Comparison of ENCODE assay signal across 25 mouse cellular contexts in the genomic region with DNA sequence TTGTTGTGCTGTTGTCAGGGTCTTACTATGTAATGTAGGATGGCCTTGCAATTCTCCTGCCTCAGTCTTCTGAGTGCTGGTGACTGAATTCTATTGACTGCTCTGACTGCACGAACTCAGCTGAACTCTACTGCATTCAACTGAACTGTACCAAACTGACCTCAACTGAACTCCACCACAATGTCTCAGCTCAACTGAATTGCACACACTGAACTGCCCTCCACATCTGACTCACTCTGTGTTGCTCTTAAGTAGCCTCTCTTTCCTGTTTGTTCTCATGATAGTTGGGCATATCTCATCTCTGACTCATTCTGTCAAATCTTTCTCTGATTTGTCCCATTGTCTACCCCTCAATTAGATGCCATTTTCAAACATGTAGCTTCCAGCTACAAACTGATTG.
A peak's percentile ranks its signal among the peaks of the same experiment; 100 is the strongest.
DNase-seq lines count a peak whose midpoint lies in the region; ATAC-seq and TF ChIP-seq lines count a peak whose summit lies in the region.
"Had no signal": no experiment of that assay in that cellular context is flagged by ENCODE, and none has a peak within 500 bp of the region (broad histone marks: within the 10 kb centered on the region; RNA-seq: fewer than 3 reads in every experiment).

No protein-coding gene starts in this region.

- no peak overlapping the region for H3K4me2 ChIP-seq in intestine, postnatal 0 days (replicated peaks; ENCODE audit: low read depth)
- no peak overlapping the region for H3K4me2 ChIP-seq in intestine, embryonic 16.5 days (ENCODE audit: low read depth, low read length)
- H3K4me2 ChIP-seq: forebrain, embryonic 13.5 days; heart, embryonic 11.5 days; hindbrain, embryonic 13.5 days; intestine, embryonic 15.5 days had no signal

- H3K4me1 ChIP-seq in intestine, postnatal 0 days (replicated peaks; ENCODE audit: control insufficient read depth, insufficient read depth, low read length), result no peaks in the 10 kb centered on the region
- no peaks in the 10 kb centered on the region for H3K4me1 ChIP-seq in intestine, embryonic 16.5 days (ENCODE audit: control insufficient read depth, insufficient read depth, low read length)
- peaks cover 23% of the 10 kb centered on the region for H3K4me1 ChIP-seq in limb, embryonic 10.5 days
- H3K4me1 ChIP-seq: forebrain, embryonic 10.5 days; hindbrain, embryonic 10.5 days; intestine, embryonic 15.5 days had no signal

- H3K36me3 ChIP-seq in intestine, postnatal 0 days (ENCODE audit: control insufficient read depth, insufficient read depth), result no peaks in the 10 kb centered on the region
- no peaks in the 10 kb centered on the region for H3K36me3 ChIP-seq in intestine, embryonic 16.5 days (ENCODE audit: control insufficient read depth, insufficient read depth, low read length)
- 0 out of 2 replicates have a peak, but pooled peaks cover 2% of the 10 kb centered on the region for H3K36me3 ChIP-seq in limb, embryonic 10.5 days
- H3K36me3 ChIP-seq: forebrain, embryonic 10.5 days; hindbrain, embryonic 10.5 days; hindbrain, embryonic 13.5 days; intestine, embryonic 15.5 days had no signal

- H3K4me3 ChIP-seq in intestine, postnatal 0 days (ENCODE audit: low read depth, low read length), result no peak overlapping the region
- H3K4me3 ChIP-seq in intestine, embryonic 16.5 days (ENCODE audit: low read length), result no peak overlapping the region
- H3K4me3 ChIP-seq in limb, embryonic 10.5 days, result no peak overlapping the region
- H3K4me3 ChIP-seq: forebrain, embryonic 10.5 days; forebrain, embryonic 13.5 days; hindbrain, embryonic 10.5 days; hindbrain, embryonic 13.5 days; intestine, embryonic 15.5 days had no signal

- intact Hi-C loops in heart, postnatal 14 days (cut with DNase I), result no loop called here

- DNase-seq in Muller cell, postnatal 12 days (ENCODE audit: inconsistent ontology term), result peak; percentile 67
- no peak for DNase-seq in limb, embryonic 10.5 days (ENCODE audit: low spot score)
- DNase-seq in heart, postnatal 14 days, result no peak
- no peak for DNase-seq in layer of hippocampus, postnatal 10 days (ENCODE audit: low spot score in 2 of 2)
- no peak for DNase-seq in cerebellum, adult 11-12 months
- DNase-seq: adrenal gland, adult 2 months; adrenal gland, postnatal 14 days; cerebellum, adult 18-20 months; cerebellum, adult 9-10 months; cerebellum, postnatal 14 days; gastrocnemius, postnatal 10 days; gastrocnemius, postnatal 36 days; heart, postnatal 36 days had no signal

- no peak overlapping the region for H3K27ac ChIP-seq in intestine, postnatal 0 days (ENCODE audit: low read depth, low read length)
- no peak overlapping the region for H3K27ac ChIP-seq in intestine, embryonic 16.5 days (ENCODE audit: low read length)
- H3K27ac ChIP-seq in limb, embryonic 10.5 days, result peak overlapping the region; percentile 56
- H3K27ac ChIP-seq: forebrain, embryonic 10.5 days; forebrain, embryonic 13.5 days; hindbrain, embryonic 10.5 days; hindbrain, embryonic 13.5 days; intestine, embryonic 15.5 days had no signal

- WGBS in intestine, postnatal 0 days, result 81% methylated on average over 1 of the region's 1 CpGs
- 77% methylated on average over 1 of the region's 1 CpGs for WGBS in intestine, embryonic 16.5 days
- WGBS in limb, embryonic 10.5 days, result 91% methylated on average over 1 of the region's 1 CpGs

- ATAC-seq in intestine, postnatal 0 days, result peak; percentile 54; the same call in 1 of the 2 replicates
- no peak for ATAC-seq in intestine, embryonic 16.5 days
- ATAC-seq: CD4-positive, CD25-positive, alpha-beta regulatory T cell, adult 4 months; forebrain, embryonic 13.5 days; forebrain, embryonic 16.5 days; hindbrain, embryonic 16.5 days; intestine, embryonic 15.5 days; Patski had no signal

- no peaks in the 10 kb centered on the region for H3K27me3 ChIP-seq in intestine, postnatal 0 days (replicated peaks; ENCODE audit: control insufficient read depth, insufficient read depth, low read length)
- H3K27me3 ChIP-seq in intestine, embryonic 16.5 days (replicated peaks; ENCODE audit: control insufficient read depth, insufficient read depth, low read length), result no peaks in the 10 kb centered on the region
- no peaks in the 10 kb centered on the region for H3K27me3 ChIP-seq in limb, embryonic 10.5 days (ENCODE audit: low read depth, poor library complexity, severe bottlenecking)
- H3K27me3 ChIP-seq: forebrain, embryonic 13.5 days; hindbrain, embryonic 13.5 days; intestine, embryonic 15.5 days; Patski had no signal

- no peaks in the 10 kb centered on the region for H3K9me3 ChIP-seq in intestine, postnatal 0 days (ENCODE audit: control insufficient read depth)
- no peaks in the 10 kb centered on the region for H3K9me3 ChIP-seq in intestine, embryonic 16.5 days (ENCODE audit: control insufficient read depth, low read length)
- no peaks in the 10 kb centered on the region for H3K9me3 ChIP-seq in limb, embryonic 10.5 days (replicated peaks)
- H3K9me3 ChIP-seq: forebrain, embryonic 10.5 days; forebrain, embryonic 13.5 days; hindbrain, embryonic 10.5 days; hindbrain, embryonic 13.5 days; intestine, embryonic 15.5 days had no signal

- TF ChIP-seq CTCF in intestine, postnatal 0 days (IDR thresholded peaks at IDR 0.05; ENCODE audit: low read depth), result no peak

- no peak overlapping the region for H3K9ac ChIP-seq in intestine, postnatal 0 days (ENCODE audit: low read depth, low read length)
- no peak overlapping the region for H3K9ac ChIP-seq in intestine, embryonic 16.5 days (ENCODE audit: low read depth, low read length)
- H3K9ac ChIP-seq: forebrain, embryonic 13.5 days; hindbrain, embryonic 13.5 days; intestine, embryonic 15.5 days had no signal
